Mouse (Mus musculus) neural tube, embryonic 13.5 days (tissue): ENCODE data around the gene Wdr70. TPM values are rescaled to one million over a fixed set of nuclear protein-coding genes. Genes with fewer than 3 reads are reported as not detected.

Experiments used
- ATAC-seq: fragments of 200-750 bp; cut with Nextera tagmentation; 2 replicates; pipeline ENCODE4 v1.8.0; 2017; ENCODE audit warnings: low read depth, mild to moderate bottlenecking, moderate TSS enrichment, moderate library complexity
- H3K27ac ChIP-seq: fragments of 300-500 bp; sonication (generic); replicated peaks from 2 replicates; pipeline ENCODE4 v1.5.1; 2015; ENCODE audit warnings: moderate library complexity, mild to moderate bottlenecking, inconsistent platforms
- H3K27me3 ChIP-seq: fragments of 300-500 bp; sonication (generic); 2 replicates; pipeline ENCODE4 v1.6.1; 2015; ENCODE audit warnings: mild to moderate bottlenecking, inconsistent platforms
- H3K36me3 ChIP-seq: fragments of 300-500 bp; sonication (generic); 2 replicates; pipeline ENCODE4 v1.6.1; 2015; ENCODE audit warnings: mild to moderate bottlenecking, inconsistent platforms
- H3K4me1 ChIP-seq: fragments of 300-500 bp; sonication (generic); replicated peaks from 2 replicates; pipeline ENCODE4 v1.6.1; 2015; ENCODE audit warnings: inconsistent platforms
- H3K4me2 ChIP-seq: fragments of 300-500 bp; sonication (generic); 2 replicates; pipeline ENCODE4 v1.6.1; 2015; ENCODE audit warnings: inconsistent platforms, mild to moderate bottlenecking, moderate library complexity
- H3K4me3 ChIP-seq: fragments of 300-500 bp; sonication (generic); 2 replicates; pipeline ENCODE4 v1.5.1; 2015; ENCODE audit warnings: mild to moderate bottlenecking, inconsistent platforms
- H3K9ac ChIP-seq: fragments of 300-500 bp; sonication (generic); 2 replicates; pipeline ENCODE4 v1.6.1; 2015; ENCODE audit warnings: moderate library complexity, mild to moderate bottlenecking, inconsistent platforms
- H3K9me3 ChIP-seq: fragments of 300-500 bp; sonication (generic); 2 replicates; pipeline ENCODE4 v1.6.1; 2016; ENCODE audit warnings: inconsistent platforms
- WGBS: fragments of 180-500 bp; shearing (Covaris S2); methylation state at CpG from one replicate; pipeline ENCODE4 v1.1.7; 2015; 5-methylcytosine and 5-hydroxymethylcytosine counted together
- polyA plus RNA-seq: library from polyadenylated mRNA; unstranded; fragments of >200 nt; fragmentation: Nextera tagmentation; extraction: Ambion mirVana; gene quantifications from 2 replicates; pipeline ENCODE4 v1.2.1, GENCODE M21; 2015

Wdr70 gene
- polyA plus RNA-seq, 1 experiment from 2014 or later: 69.2 TPM

GRCm38 (mm10) chr15:8011418-8011817 lies 87.6 kb downstream of the Wdr70 start:
- H3K27ac ChIP-seq: no peak overlapping the region
- H3K4me1 ChIP-seq: no peaks in the 10 kb centered on the region; the same call in 1 of the 2 replicates
- no peak overlapping the region for H3K9ac ChIP-seq
- H3K9me3 ChIP-seq: no peaks in the 10 kb centered on the region
- ATAC-seq: no peak
- no peak overlapping the region for H3K4me3 ChIP-seq
- no peaks in the 10 kb centered on the region for H3K36me3 ChIP-seq
- H3K27me3 ChIP-seq: no peaks in the 10 kb centered on the region
- WGBS: 91% methylated on average over 7 of the region's 7 CpGs
- H3K4me2 ChIP-seq: no peak overlapping the region

DNA sequence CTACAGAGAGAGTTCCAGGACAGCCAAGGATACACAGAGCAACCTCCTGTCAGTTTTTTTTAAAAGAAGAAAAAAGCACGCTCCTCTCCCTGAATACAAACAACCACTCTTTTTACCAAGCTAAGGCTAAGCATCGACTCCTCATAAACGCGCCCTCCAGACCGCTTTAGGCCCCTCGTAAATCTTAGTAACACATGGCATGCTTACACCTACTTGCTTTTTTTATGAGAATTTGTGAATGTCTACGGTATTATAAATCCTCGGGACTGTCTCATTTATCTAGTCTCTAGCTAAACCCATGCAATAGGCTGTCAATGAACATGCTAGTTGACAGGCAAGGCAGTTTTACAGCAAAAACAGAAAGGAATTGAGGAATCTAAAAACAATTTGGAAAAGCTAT lies 91.6 kb downstream of the Wdr70 start:
- Histone ChIP-seq H3K4me1 (no peaks in the 10 kb centered on the region; the same call in 1 of the 2 replicates), H3K27me3 (no peaks in the 10 kb centered on the region), H3K4me3 (no peak overlapping the region), H3K27ac (no peak overlapping the region), H3K9me3 (no peaks in the 10 kb centered on the region), H3K4me2 (no peak overlapping the region), H3K9ac (no peak overlapping the region), H3K36me3 (no peaks in the 10 kb centered on the region)
- ATAC-seq: peak; percentile 40; the same call in 1 of the 2 replicates
- WGBS: 41% methylated on average over 8 of the region's 8 CpGs

DNA sequence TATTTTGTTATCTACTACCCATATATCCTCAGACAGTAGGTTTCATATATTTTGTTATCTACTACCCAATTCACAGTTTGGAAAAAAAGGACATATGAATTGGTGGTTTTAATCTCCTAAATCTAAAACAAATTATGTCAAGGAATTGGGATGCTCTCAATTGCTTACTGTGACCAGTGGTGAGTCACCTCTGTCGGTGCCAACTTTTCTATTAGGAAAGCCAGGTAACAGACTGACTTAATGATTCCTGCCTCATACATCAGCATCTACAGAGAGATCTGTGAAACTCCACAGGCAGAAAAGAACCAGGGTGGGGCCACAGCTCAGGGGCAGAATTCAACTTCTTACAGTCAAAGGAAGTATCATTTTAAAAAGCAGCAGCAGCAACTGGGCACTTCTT lies 93.0 kb downstream of the Wdr70 start:
- H3K9ac ChIP-seq: no peak overlapping the region
- no peak overlapping the region for H3K4me2 ChIP-seq
- no peak overlapping the region for H3K27ac ChIP-seq
- ATAC-seq: no peak
- H3K27me3 ChIP-seq: no peaks in the 10 kb centered on the region
- 95% methylated on average over 1 of the region's 1 CpGs for WGBS
- H3K4me1 ChIP-seq: no peaks in the 10 kb centered on the region; the same call in 1 of the 2 replicates
- no peaks in the 10 kb centered on the region for H3K36me3 ChIP-seq
- no peak overlapping the region for H3K4me3 ChIP-seq
- no peaks in the 10 kb centered on the region for H3K9me3 ChIP-seq

- Histone ChIP-seq H3K9ac (no peak overlapping the region), H3K27ac (no peak overlapping the region), H3K4me1 (no peaks in the 10 kb centered on the region; the same call in 1 of the 2 replicates), H3K4me3 (no peak overlapping the region), H3K27me3 (no peaks in the 10 kb centered on the region), H3K9me3 (no peaks in the 10 kb centered on the region), H3K4me2 (no peak overlapping the region), H3K36me3 (no peaks in the 10 kb centered on the region)
- no peak for ATAC-seq
- 79% methylated on average over 5 of the region's 5 CpGs for WGBS
Observed at GRCm38 (mm10) chr15:8005506-8005905, 93.5 kb downstream of the Wdr70 start.

DNA sequence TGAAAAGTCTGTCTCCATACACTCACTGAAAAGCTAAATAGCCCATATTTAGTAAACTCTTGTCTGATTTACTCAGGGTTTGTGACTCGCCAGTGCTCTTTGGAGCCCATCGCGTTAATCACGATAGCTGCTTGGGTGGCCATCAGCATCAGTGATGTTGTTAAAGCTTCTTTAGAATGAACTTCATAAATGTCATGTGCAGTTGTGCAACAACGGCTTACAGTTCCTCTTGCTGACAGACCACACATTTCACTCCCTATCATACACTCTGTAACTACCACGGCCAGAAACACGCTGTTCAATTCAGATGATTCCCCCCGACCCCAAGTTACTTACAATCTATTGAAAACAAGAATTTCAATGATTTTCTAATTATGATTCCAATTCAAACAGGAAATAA lies 95.2 kb downstream of the Wdr70 start:
- 88% methylated on average over 8 of the region's 8 CpGs for WGBS
- no peaks in the 10 kb centered on the region for H3K9me3 ChIP-seq
- H3K27ac ChIP-seq: no peak overlapping the region
- ATAC-seq: no peak
- H3K36me3 ChIP-seq: no peaks in the 10 kb centered on the region
- H3K9ac ChIP-seq: no peak overlapping the region
- H3K4me2 ChIP-seq: no peak overlapping the region
- no peaks in the 10 kb centered on the region for H3K27me3 ChIP-seq
- H3K4me1 ChIP-seq: peaks cover 5% of the 10 kb centered on the region; the same call in 1 of the 2 replicates
- no peak overlapping the region for H3K4me3 ChIP-seq

GRCm38 (mm10) chr15:7998843-7999546 lies 100.0 kb downstream of the Wdr70 start:
- no peak for ATAC-seq
- Histone ChIP-seq H3K4me1 (0 out of 2 replicates have a peak, but pooled peaks cover 8% of the 10 kb centered on the region), H3K27ac (no peak overlapping the region), H3K9ac (no peak overlapping the region), H3K36me3 (no peaks in the 10 kb centered on the region), H3K4me3 (no peak overlapping the region), H3K4me2 (no peak overlapping the region), H3K9me3 (no peaks in the 10 kb centered on the region), H3K27me3 (no peaks in the 10 kb centered on the region)
- 49% methylated on average over 14 of the region's 14 CpGs for WGBS

GRCm38 (mm10) chr15:7998095-7998494 lies 100.9 kb downstream of the Wdr70 start:
- Histone ChIP-seq H3K4me3 (no peak overlapping the region), H3K4me1 (0 out of 2 replicates have a peak, but pooled peaks cover 8% of the 10 kb centered on the region), H3K27me3 (no peaks in the 10 kb centered on the region), H3K9ac (no peak overlapping the region), H3K4me2 (no peak overlapping the region), H3K9me3 (no peaks in the 10 kb centered on the region), H3K36me3 (no peaks in the 10 kb centered on the region), H3K27ac (no peak overlapping the region)
- WGBS: 87% methylated on average over 2 of the region's 2 CpGs
- no peak for ATAC-seq

GRCm38 (mm10) chr15:7993721-7994120 lies 105.3 kb downstream of the Wdr70 start:
- no peak for ATAC-seq
- WGBS: 92% methylated on average over 6 of the region's 6 CpGs
- H3K4me3 ChIP-seq: no peak overlapping the region
- no peaks in the 10 kb centered on the region for H3K27me3 ChIP-seq
- H3K9me3 ChIP-seq: no peaks in the 10 kb centered on the region
- no peak overlapping the region for H3K9ac ChIP-seq
- H3K4me1 ChIP-seq: 0 out of 2 replicates have a peak, but pooled peaks cover 3% of the 10 kb centered on the region
- H3K4me2 ChIP-seq: no peak overlapping the region
- H3K36me3 ChIP-seq: no peaks in the 10 kb centered on the region
- no peak overlapping the region for H3K27ac ChIP-seq

- no peak for ATAC-seq
- Histone ChIP-seq H3K27me3 (no peaks in the 10 kb centered on the region), H3K4me3 (no peak overlapping the region), H3K4me2 (no peak overlapping the region), H3K9ac (no peak overlapping the region), H3K36me3 (no peaks in the 10 kb centered on the region), H3K4me1 (no peaks in the 10 kb centered on the region), H3K27ac (no peak overlapping the region), H3K9me3 (no peaks in the 10 kb centered on the region)
Observed at GRCm38 (mm10) chr15:7990101-7990500, 108.9 kb downstream of the Wdr70 start.

- H3K27me3 ChIP-seq: no peaks in the 10 kb centered on the region
- H3K4me3 ChIP-seq: no peak overlapping the region
- no peak overlapping the region for H3K27ac ChIP-seq
- no peaks in the 10 kb centered on the region for H3K9me3 ChIP-seq
- no peaks in the 10 kb centered on the region for H3K4me1 ChIP-seq
- H3K4me2 ChIP-seq: no peak overlapping the region
- H3K36me3 ChIP-seq: no peaks in the 10 kb centered on the region
- no peak for ATAC-seq
- WGBS: 92% methylated on average over 8 of the region's 8 CpGs
- no peak overlapping the region for H3K9ac ChIP-seq
Observed at GRCm38 (mm10) chr15:7987374-7987773, 111.6 kb downstream of the Wdr70 start.

DNA sequence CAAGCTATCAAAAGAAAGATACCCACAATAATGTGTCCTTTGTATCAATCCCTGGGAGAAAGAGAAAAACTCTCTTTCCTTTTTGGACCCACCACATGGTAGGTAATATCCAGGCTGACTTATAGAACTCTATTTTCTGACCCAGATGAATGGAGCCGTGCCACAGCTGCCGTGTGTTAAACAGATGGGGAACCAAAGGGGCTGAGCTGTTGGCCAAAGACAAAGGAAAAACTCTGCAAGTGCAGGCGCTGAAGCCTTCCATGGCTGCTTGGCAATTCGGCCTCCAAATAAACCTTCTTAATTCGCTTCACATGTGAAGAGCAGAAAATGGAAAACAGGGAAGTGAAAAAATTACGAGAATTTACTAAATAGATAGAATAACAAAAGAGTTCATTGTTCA lies 112.7 kb downstream of the Wdr70 start:
- Histone ChIP-seq H3K27ac (no peak overlapping the region), H3K4me1 (no peaks in the 10 kb centered on the region), H3K4me2 (no peak overlapping the region), H3K9me3 (no peaks in the 10 kb centered on the region), H3K4me3 (no peak overlapping the region), H3K9ac (no peak overlapping the region), H3K36me3 (no peaks in the 10 kb centered on the region), H3K27me3 (no peaks in the 10 kb centered on the region)
- ATAC-seq: no peak
- 54% methylated on average over 6 of the region's 6 CpGs for WGBS

GRCm38 (mm10) chr15:7978640-7979039 lies 120.4 kb downstream of the Wdr70 start:
- Histone ChIP-seq H3K4me3 (no peak overlapping the region), H3K27ac (no peak overlapping the region), H3K27me3 (no peaks in the 10 kb centered on the region), H3K9me3 (no peaks in the 10 kb centered on the region), H3K4me2 (no peak overlapping the region), H3K36me3 (peaks cover 8% of the 10 kb centered on the region), H3K4me1 (no peaks in the 10 kb centered on the region), H3K9ac (no peak overlapping the region)
- no peak for ATAC-seq
- 93% methylated on average over 1 of the region's 1 CpGs for whole genome bisulfite sequencing

DNA sequence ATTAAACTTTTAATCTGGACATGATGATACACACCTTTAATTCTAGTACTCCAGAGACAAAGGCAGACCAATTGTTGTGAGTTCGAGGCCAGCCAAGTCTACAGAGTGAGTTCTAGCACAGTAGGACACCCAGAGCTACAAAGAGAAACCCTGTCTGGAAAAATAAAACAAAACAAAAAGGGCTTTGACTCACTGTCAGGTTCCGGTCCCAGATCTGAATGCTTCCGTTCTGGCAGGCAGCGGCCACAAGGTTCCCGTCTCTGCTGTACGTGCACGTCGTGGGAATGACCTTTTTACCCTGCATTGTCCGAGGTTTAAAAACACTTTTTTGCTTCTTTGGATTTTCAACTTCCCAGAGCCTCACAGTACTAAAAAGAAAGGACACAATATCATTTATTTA lies 122.2 kb downstream of the Wdr70 start:
- Histone ChIP-seq H3K36me3 (peaks cover 8% of the 10 kb centered on the region), H3K4me3 (no peak overlapping the region), H3K9ac (no peak overlapping the region), H3K4me1 (no peaks in the 10 kb centered on the region), H3K4me2 (no peak overlapping the region), H3K27me3 (no peaks in the 10 kb centered on the region), H3K27ac (no peak overlapping the region), H3K9me3 (no peaks in the 10 kb centered on the region)
- WGBS: 29% methylated on average over 9 of the region's 9 CpGs
- no peak for ATAC-seq
